Mouse (Mus musculus) lung, postnatal 36 days (tissue): ENCODE results near the gene Ihh.
A peak's percentile ranks its signal among the peaks of the same experiment; 100 is the strongest.

Source experiments
- DNase-seq: peaks from one replicate; pipeline ENCODE4 v3.0.0; 2022; ENCODE audit warnings: mixed read lengths

Gene Ihh

DNA sequence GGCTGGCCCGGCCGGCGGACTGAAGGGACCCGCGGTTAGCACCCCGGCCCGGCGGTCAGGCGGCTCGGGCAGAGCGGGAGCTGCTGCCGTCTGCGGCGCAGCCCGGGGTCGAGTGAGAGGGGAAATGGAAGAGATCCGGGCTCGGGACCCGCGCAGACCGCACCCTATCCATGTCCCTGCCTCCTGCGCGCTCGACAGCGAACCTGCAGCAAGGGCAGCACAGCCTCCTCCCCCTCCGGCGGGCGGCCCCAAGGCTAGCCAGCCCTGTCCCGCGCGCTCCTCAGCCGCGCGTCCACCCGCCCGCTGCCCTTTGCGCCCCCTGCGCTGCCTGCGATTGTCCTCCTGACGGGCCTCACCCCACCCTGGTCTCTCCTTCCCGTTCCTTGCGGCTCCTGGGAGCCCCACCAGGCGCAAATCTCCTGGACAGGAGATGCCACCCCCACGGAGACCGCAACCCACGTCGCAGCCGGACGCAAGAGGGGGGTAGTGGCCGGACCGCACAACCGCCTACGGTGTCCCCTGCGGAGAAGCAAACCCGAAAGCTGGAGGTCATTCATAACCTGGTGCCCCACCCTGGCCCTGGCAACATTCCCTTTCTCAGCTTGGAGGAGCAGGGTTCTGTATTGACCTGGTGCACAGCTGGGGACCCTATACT lies at the start of gene Ihh:
TSS of gene Ihh (minus strand) at position 117 of the 655 bp plus-strand sequence.
- DNase-seq: no peak

GRCm38 (mm10) chr1:75001183-75001582 lies 49.7 kb upstream of the Ihh start:
- DNase-seq: no peak

DNA sequence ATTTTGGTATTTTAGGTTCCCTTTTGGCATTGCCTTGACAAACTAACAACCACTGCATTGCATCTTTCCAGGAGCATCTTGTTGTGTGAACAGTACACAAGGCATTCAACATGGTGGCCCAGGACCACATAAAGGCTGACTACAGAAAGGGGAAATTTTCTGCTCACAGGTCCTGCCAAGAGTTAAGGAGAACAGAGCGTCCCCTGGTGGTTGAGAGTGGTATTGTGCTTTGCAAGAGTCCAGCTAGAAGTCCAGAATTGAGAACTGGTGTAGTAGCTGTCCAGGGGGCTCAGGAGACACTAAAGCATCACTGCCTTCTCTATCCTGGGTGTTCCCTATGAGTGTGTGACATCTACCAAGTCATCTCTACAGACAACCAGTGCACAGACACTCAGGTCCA lies 49.0 kb upstream of the Ihh start:
- peak; percentile 71 for DNase-seq

DNA sequence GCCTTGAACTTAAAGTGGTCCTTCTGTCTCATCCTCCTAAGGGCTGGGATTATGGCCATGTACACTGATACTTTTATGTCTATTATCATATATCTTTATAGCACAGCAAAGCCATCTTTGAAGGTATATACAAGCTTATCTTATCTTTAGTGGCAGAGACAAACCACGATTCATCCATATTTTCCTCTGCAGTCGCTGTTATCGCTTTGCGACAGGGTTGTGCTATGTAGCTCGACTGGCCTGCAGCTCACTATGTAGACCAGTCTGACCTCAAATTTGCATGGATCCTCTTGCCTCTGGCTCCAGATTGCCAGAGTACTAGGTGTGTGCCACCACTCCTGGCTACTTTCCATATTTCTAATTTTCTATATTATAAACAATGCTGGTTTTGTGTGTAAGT lies 47.7 kb upstream of the Ihh start:
- no peak for DNase-seq

- no peak for DNase-seq
Observed at GRCm38 (mm10) chr1:74997231-74997630, 45.8 kb upstream of the Ihh start.

- no peak for DNase-seq
Observed at GRCm38 (mm10) chr1:74977001-74977400, 25.5 kb upstream of the Ihh start.

DNA sequence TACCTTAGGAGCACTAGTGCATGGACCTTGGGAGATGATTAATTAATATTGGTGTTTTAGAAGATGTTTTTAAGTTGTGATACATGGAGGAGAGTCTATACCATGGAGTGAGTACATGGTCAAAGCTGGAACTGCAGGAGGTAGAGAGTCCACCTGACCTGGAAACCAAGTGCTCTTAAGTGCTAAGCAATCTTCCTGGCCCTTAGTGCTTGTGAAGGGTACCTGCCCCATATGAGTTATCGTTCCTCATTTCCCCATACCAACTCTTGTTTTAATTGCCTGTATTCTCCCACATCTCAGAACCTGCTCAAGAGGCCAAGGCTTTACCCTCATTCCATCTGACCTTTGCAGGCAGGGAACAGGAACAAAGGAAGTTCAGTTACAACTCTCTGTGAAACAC lies 24.5 kb upstream of the Ihh start:
- peak; percentile 33 for DNase-seq

GRCm38 (mm10) chr1:74973590-74973989 lies 22.1 kb upstream of the Ihh start:
- DNase-seq: no peak

GRCm38 (mm10) chr1:74971353-74972050 lies 20.0 kb upstream of the Ihh start:
- peak; percentile 56 for DNase-seq

DNA sequence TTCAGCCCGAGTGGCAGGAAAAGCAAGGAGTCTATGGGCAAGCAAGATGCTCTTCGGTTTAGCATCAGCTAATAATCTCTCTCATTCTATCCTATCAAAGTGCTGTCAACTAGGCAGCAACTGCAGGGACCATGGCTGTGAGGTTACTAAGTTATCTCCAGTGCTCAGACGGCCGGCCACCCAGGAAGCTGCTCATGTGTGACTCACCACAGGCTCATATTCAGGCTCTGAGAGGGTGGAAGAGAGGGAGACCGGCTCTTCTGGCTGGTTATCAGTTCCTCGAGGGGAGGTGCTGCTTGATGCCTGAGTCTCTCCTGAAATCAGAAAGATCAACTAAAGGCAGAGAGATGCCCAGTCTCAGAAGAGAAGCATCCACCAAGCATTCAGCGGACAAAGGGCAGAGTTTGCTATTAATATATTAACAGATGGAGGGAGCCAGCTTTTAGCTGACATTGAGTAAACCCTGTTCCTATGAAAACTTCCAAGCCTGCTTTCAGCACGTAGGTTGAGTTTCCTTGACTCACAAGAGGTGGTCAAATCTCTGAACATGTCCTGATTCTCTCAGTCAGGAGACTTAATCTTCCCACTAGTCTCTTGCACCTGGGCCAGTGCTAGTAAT lies 16.6 kb upstream of the Ihh start:
- DNase-seq: no peak

GRCm38 (mm10) chr1:74964494-74965215 lies 13.2 kb upstream of the Ihh start:
- peak; percentile 92 for DNase-seq

DNA sequence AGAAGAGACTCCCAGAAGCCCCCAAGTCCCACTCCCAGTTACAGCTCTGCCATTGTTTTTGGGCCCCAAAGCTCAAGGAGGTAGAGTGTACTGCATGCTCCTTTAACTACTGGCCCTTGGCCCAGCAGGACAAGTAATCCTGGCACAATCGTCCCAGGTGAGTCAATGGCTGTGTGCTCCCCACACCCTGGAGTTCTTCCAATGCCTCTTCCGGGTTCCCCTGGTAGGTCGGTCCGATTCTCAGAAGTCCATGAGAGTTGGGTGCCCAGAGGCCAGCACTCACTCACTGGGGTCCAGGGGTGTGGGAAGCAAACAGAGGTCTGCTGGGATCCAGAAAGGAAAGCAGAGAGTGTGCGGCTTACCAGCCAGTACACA lies 11.4 kb upstream of the Ihh start:
- DNase-seq: no peak

- no peak for DNase-seq
Observed at GRCm38 (mm10) chr1:74962126-74962852, 10.8 kb upstream of the Ihh start.

- DNase-seq: no peak
Observed at GRCm38 (mm10) chr1:74961722-74962121, 10.2 kb upstream of the Ihh start.

GRCm38 (mm10) chr1:74960059-74960458 lies 8.6 kb upstream of the Ihh start:
- no peak for DNase-seq

- DNase-seq: no peak
Observed at GRCm38 (mm10) chr1:74950576-74951490, 639 bp downstream of the Ihh start.

GRCm38 (mm10) chr1:74950066-74950465 lies 1.4 kb downstream of the Ihh start:
- DNase-seq: no peak

DNA sequence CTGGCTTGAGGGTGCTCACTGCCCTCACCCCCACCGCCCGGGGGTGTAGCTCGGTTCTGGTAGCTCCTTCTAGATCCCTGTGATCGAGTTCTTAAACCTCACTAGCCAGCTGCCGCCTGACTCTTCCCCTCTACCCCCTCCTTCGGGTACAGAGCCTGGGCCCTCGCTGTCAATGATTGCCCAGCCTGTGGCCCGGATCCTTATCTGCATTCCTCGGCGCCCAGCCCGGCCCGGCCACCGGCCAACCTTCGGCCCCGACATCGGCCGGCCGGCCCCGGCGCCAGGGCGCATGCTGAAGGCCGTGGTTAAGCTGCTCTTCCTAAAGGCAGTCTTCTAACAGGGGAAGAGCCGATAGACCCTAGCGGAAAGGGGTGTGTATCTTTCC lies 1.8 kb downstream of the Ihh start:
- peak; percentile 57 for DNase-seq

DNA sequence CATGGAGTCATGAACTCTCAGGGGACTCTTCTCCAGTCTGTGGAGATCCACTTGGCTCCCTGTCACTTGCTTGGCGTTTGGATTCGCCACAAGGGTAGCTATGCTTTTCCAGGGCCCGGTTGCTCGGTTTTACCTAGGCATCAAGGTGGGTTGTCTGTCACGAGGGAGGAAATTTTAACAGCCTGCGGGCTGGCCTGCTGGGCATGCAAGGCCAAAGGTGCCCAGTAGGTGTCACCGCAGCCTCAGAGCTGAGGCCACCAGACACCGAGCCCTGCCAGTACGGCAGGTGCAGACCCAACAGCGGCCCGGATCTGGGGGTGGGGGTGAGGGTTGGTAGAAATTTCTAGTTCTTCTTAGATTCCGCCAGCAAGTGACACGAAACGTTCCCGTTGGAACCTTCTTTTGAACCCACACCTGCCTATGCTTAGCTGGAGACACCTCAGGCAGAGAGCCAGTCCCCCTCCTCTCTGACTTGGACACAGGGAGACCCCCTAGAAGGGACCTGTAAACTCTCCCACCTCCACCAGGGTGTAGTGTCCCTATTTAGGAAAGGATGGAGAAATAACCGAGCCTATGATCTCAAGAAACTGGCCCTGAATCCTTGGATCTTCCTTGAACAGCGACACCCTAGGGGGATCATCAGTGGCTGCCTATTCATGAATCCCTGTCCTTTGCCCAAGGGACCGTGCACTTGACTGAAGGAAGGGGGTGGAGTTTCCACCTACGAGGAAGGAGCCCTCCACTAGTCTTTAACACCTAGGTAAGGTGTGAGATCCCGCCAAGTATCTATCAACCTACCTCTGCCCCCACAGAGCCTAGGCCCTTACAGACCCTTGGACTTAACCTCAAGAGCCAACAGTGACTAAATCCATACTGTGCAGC lies 2.4 kb downstream of the Ihh start:
- DNase-seq: peak; percentile 73

DNA sequence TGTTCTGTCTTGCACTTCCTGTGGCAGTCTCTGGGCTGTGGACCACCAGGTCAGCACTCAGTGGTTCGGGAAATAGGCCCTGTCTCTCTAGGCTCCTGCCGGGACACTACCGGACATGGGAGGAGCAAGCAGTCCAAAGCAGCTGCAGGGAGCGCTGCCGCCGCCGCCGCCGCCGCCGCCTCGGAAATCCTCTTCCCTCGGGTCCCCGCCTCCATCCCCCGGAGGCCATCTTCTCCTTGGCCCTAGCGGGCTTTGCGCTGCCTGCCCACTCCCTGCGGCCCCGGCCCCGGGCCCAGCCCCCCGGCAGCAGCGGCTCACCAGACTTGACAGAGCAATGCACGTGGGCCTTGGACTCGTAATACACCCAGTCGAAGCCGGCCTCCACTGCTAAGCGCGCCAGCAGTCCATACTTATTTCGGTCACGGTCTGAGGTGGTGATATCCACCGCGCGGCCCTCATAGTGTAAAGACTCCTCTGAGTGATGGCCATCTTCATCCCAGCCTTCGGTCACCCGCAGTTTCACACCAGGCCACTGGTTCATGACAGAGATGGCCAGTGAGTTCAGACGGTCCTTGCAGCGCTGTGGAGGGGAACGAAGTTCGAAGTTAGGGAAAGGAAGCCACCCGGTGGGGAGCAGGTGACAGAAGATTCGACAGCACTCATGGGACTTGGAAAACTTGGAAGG lies 3.3 kb downstream of the Ihh start:
- DNase-seq: no peak
